Mouse (Mus musculus) kidney, adult 10 weeks (tissue): ENCODE results near the gene Ddrgk1. TPM values are rescaled to one million over a fixed set of nuclear protein-coding genes. Genes with fewer than 3 reads are reported as not detected.

Experiments
- polyA plus RNA-seq: library from polyadenylated mRNA; stranded (reverse); fragments of 350-450 nt; fragmentation: Illumina TruSeq; extraction: RNeasy Lipid Tissue Mini Kit (QIAGEN cat#74804); gene quantifications from one replicate; pipeline ENCODE4 v1.2.3, GENCODE M21; 2014; ENCODE audit warnings: low read depth, low replicate concordance

The Ddrgk1 gene
- polyA plus RNA-seq = 15.0 TPM

GRCm38 (mm10) chr2:130664102-130664701, at the start of gene Ddrgk1:
Gene Ddrgk1 (minus strand): TSS chr2:130664659.

GRCm38 (mm10) chr2:130697153-130697810, 32.8 kb upstream of the Ddrgk1 start, which contains the start of gene Slc4a11:
Gene Slc4a11 (minus strand): TSS chr2:130697519.

GRCm38 (mm10) chr2:130667559-130667958, 3.1 kb upstream of the Ddrgk1 start, which contains the start of gene Itpa:
Gene Itpa (plus strand): TSS chr2:130667610.

GRCm38 (mm10) chr2:130642684-130643369, 21.6 kb downstream of the Ddrgk1 start, which contains the start of gene Lzts3:
Gene Lzts3 (minus strand): TSS chr2:130642803.

GRCm38 (mm10) chr2:130629839-130630203, 34.6 kb downstream of the Ddrgk1 start, which contains the start of the genes Fastkd5 and Ubox5:
Gene Fastkd5 (minus strand): TSS chr2:130630027.
Gene Ubox5 (minus strand): TSS chr2:130630038.

Other genes with a start within 250 kb of the Ddrgk1 start
- 13.0 TPM for gene Vps16, start 240.3 kb downstream of the Ddrgk1 start, polyA plus RNA-seq
- gene Pced1a, start 240.0 kb downstream of the Ddrgk1 start, polyA plus RNA-seq = 4.3 TPM
- gene Ptpra, start 214.4 kb downstream of the Ddrgk1 start, polyA plus RNA-seq = 135 TPM
- gene Mrps26, start 100.9 kb downstream of the Ddrgk1 start, polyA plus RNA-seq = 1.3 TPM
- not detected for gene Oxt, start 88.5 kb downstream of the Ddrgk1 start, polyA plus RNA-seq
- not detected for gene Avp, start 82.1 kb downstream of the Ddrgk1 start, polyA plus RNA-seq
- gene Fastkd5, start 34.6 kb downstream of the Ddrgk1 start, polyA plus RNA-seq = 27.5 TPM
- 4.6 TPM for gene Ubox5, start 34.6 kb downstream of the Ddrgk1 start, polyA plus RNA-seq
- 16.7 TPM for gene Lzts3, start 21.9 kb downstream of the Ddrgk1 start, polyA plus RNA-seq
- gene Itpa, start 3.0 kb upstream of the Ddrgk1 start, polyA plus RNA-seq = 37.6 TPM
- 2.8 TPM for gene Slc4a11, start 32.9 kb upstream of the Ddrgk1 start, polyA plus RNA-seq
- 76.6 TPM for gene 4930402H24Rik, start 241.7 kb upstream of the Ddrgk1 start, polyA plus RNA-seq
- 30.2 TPM for gene Atrn, start 241.8 kb upstream of the Ddrgk1 start, polyA plus RNA-seq